Mouse (Mus musculus) thymus, postnatal 14 days (tissue): ENCODE results near the gene Fgfr2.

Experiments used
- DNase-seq: peaks from one replicate; pipeline ENCODE4 v3.0.0; 2021

Gene Fgfr2

GRCm38 (mm10) chr7:131978609-131979008, 1144.5 kb downstream of the Fgfr2 start:
- DNase-seq = no peak

DNA sequence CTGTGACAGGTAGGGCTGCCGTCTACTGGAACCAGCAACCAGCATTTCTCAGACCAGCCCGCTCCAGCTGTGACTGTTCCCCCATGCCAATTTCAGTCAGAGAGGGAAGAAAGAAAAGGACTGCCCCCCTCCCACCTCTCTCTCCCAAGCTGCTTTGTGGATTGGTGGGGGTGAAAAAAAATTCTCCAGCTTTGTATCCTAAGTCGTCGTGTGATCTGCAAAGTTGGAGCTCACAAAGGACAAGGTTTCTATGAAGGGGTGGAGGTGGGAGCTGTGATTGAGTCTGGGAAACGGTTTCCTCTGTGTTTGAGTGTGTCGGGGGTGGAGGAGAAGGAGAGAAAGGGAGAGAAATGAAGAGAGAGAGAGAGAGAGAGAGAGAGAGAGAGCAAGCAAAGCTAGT, 1147.3 kb downstream of the Fgfr2 start:
- DNase-seq = no peak

DNA sequence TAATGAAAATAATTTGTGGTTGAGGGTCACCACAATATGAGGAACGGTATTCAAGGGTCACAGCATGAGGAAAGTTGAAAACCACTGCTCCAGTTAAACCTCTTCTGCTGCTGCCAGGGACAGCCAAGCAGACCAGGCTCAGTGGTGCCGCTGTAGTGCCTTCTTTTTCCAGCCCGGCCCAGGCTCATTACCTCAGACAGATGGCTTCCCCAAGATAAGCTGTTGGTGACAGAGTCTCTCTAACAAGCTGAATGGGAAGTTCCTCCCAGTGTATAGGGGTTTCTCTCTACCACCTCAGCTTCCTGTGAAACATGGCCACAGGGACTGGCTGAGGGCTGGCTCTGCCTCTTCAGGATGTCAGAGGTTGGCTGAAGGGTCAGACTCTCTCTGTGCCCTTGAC, 1152.9 kb downstream of the Fgfr2 start:
- no peak for DNase-seq

DNA sequence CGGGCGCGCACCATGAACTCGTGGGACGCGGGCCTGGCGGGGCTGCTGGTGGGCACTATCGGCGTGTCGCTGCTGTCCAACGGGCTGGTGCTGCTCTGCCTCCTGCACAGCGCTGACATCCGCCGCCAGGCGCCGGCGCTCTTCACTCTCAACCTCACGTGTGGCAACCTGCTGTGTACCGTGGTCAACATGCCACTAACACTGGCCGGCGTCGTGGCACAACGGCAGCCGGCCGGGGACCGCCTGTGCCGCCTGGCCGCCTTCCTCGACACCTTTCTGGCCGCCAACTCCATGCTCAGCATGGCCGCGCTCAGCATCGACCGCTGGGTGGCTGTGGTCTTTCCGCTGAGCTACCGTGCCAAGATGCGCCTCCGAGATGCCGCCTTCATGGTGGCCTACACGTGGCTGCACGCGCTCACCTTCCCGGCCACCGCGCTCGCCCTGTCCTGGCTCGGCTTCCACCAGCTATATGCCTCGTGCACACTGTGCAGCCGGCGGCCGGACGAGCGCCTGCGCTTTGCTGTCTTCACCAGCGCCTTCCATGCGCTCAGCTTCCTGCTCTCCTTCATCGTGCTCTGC, 1156.1 kb downstream of the Fgfr2 start:
- no peak for DNase-seq

DNA sequence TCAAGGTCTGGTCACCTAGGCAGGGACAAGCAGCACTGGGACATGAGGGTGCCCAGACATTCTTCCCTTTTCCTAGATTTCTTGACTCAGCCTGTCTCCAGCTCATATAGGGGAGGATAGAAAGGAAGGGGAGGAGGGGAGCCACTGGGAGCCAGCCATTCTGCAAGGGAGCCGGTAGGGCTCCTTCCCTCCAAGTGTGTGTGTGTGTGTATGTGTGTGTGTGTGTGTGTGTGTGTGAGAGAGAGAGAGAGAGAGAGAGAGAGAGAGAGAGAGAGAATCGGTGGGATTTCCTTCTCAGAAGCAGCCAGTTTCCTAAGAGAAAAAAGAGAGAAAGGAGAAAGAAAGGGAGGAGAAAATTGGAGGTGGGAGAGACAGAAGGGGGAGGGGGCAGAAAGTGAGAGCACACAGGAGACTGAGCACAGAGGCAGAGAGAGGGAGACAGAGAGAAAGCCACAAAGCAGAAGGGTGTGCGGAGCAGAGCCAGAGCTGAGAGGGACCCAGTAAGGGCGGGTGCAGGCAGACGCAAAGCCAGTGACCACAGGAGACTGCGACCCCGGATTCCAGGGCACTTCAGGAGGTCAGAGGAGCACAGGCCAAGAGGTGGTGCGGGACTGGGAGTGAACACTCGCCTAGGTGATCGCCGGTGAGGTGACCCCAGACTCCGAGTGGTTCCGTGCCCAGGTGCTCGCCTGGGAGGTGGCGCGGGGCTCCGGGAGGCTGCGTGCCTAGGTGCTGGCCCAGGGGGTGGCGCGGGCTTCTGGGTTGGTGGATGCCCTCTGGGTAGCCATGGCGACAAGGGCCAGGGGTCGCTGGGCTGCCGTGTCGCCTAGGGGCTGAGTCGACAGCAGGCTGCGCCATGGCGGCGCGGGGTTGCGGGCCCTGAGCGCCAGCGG, 1156.9 kb downstream of the Fgfr2 start, which contains the start of gene Gpr26:
Gene Gpr26, plus strand, starts transcription at position 438 of the 893 bp plus-strand sequence.
- no peak for DNase-seq

DNA sequence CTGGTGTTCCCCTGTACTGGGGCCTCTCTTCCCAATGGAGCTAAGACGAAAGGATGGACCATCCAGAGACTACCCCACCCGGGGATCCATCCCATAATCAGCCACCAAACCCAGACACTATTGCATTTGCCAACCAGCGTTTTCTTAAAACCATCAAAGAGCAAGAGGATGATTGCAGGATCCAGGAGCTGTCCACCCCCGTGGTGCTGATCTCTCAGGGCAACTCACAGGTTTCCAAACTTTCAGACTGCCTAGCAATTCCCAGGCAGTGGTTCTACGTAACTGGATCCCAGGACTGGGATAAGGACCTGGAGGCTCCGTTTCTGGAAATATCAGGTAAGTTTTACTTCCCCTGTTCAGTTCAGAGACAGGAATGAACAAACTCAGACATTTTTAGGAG, 1162.6 kb downstream of the Fgfr2 start:
- DNase-seq = peak; percentile 7

DNA sequence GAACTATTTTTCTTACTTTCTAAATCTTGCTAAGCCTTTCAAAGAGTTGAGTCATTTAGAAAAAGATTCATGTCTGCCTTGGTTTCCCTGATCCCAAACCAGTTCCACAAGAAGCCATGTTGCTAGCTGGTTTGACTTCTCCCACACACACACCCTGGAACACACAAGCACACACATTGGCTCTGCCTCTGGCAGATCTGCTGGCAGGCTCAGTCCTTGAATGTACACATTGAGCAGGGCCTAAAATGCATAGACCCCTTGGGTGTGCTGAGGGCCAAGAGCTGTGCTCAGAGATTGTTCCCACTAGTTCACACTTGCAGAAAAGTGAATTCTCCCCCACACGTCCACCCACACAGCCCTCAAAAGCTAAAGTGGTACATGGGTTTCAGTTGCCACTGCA, 1164.4 kb downstream of the Fgfr2 start:
- DNase-seq = no peak

DNA sequence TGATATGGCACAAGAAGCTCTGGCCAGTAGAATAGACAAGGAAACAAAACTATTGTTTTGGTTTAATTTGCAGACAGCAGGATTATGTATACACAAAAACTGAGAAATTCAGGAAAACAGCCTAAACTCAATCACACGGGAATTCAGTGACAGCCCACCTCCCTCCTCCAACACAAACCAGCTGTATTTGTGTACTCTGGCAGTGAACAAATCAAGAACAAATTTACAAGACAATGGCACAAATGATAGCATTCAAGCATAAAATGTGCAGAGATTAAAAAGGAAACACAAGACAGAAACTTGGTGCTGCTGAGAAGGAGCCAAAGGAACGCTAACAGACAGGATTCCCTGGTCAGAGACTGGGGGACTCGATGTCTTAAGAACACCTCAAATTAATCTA, 1169.7 kb downstream of the Fgfr2 start:
- no peak for DNase-seq

- DNase-seq = no peak
These were observed 1172.0 kb downstream of the Fgfr2 start for GRCm38 (mm10) chr7:131951131-131951530.

GRCm38 (mm10) chr7:131937611-131938010, 1185.5 kb downstream of the Fgfr2 start:
- no peak for DNase-seq

- DNase-seq = no peak
These were observed 1195.7 kb downstream of the Fgfr2 start for GRCm38 (mm10) chr7:131927288-131928050.

DNA sequence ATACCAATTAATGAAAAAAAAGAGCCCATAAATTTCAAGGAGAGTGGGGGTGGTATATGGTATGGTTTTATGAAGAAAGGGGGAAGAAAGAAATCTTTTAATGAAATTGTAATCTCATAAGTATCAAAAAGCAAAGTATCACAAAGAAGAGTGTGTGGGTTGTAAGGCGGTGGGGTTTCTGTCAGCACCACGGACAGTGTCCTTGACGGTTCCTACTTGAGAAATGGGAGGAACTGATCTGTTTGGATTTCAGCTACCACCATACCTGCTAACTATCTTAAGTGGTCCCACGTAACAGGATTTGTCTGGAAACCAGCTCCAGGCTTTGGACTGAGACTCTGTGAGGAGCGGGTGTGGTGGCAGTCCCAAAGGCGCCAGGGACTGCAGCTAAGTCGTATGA, 1205.8 kb downstream of the Fgfr2 start:
- no peak for DNase-seq

GRCm38 (mm10) chr7:131909611-131910010, 1213.5 kb downstream of the Fgfr2 start:
- DNase-seq = no peak

DNA sequence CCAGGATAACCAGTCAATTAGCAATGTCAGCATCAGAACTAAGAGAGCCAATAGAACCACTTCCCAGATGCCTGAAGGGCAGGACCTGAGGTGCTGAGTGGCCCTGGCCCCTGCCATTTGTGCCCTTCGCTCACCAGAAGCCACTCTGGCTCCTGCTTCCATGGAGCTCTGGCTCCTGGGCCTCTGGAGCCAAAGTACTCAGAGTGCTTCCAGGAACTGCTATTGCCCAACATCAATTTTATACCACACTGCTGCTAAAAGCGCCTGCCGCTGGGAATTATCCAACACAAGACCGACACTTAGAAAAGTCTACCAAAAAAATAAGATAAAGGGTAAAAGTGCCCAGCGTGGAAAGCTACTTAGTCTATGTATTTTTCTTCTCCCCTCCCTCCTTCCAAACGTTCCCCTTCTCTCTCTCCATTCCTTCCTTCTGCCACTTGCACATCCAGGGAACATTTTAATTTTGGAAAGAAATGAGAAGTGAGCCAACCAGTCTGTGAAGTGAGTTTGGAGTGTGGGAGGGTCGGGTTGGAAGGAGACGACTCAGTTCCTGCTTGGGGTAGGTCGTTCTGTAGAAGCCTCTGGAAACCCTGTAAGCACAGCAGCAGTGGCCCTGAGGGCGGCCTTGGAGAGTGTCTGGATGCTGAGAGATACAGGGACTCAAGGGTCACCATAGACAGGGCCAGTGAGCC, 1216.5 kb downstream of the Fgfr2 start:
- DNase-seq = no peak

- DNase-seq = peak; percentile 25
These were observed 1223.8 kb downstream of the Fgfr2 start for GRCm38 (mm10) chr7:131899356-131899755.

DNA sequence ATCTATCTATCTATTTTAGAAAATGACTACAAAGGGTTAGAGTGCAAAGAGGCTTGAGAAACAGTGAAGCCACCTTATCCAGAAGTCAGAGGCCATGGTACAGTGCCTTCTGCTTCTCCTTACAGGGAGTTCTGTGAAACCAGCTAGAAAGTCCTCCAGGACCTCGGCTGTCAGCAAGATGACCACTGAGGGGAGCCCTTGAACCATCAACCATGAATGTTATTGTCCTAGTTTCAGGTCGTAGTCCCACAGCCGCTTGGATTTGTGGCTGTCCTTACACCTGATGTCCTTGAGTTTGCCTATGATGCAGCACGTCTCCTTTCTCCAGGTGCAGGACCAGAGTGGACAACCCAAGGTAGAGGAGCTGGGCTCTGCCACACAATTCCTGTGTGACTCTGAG, 1225.9 kb downstream of the Fgfr2 start:
- no peak for DNase-seq

- DNase-seq = no peak
These were observed 1240.3 kb downstream of the Fgfr2 start for GRCm38 (mm10) chr7:131882824-131883223.

DNA sequence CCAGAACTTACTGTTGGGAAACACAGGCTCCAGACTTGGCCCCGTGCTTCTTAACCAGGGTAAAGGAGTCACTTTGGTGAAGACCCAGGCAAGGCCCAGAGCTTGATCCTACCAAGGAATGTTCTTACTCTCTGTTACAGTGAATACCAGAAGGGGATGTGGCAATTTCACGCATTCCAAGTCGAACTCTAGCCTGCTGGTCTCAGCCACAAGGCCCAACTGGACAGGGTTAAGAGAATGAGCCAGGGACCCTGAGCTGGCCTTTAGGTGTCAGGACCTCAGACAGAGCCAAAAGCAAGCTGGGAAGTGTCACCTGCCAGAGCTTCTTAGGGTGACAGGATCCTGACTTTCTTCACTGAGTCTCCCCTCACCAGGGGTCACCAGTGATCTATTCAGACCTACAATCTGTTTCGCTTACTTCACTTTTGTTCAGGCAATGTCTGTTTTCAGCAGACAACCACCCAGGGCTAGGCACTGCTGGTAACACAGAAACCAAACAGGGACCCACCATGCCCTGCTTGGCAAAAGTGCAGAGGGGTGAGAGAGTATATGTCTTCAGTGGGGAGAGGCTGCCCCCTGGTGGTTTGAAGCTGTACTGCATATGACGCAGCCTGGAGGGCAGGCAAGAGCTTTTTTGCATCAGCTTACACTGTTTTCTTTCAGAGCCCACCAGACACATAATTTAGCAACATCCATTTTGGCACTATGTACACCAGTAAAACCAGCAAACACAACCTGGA, 1241.1 kb downstream of the Fgfr2 start:
- DNase-seq = peak; percentile 69

GRCm38 (mm10) chr7:131880150-131880549, 1243.0 kb downstream of the Fgfr2 start:
- no peak for DNase-seq

DNA sequence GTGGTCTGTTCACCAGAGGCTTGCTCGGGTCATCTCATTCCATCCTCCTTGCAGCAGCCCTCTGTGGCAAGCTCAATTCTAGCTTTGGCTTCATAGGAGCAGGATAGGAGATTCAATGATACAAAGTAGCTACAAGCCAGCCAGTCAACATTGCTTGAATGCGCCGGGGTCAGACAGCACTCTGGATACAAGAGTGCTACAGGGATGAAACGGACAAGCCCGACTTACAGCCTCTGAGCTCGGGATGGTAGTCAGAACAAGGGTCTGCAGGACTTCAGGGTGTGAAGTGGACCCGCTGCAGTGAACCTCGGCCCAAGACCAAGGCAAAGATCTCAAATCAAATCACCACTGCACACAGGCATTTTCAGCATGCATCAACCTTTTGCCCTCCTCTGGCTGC, 1244.3 kb downstream of the Fgfr2 start:
- DNase-seq = no peak

DNA sequence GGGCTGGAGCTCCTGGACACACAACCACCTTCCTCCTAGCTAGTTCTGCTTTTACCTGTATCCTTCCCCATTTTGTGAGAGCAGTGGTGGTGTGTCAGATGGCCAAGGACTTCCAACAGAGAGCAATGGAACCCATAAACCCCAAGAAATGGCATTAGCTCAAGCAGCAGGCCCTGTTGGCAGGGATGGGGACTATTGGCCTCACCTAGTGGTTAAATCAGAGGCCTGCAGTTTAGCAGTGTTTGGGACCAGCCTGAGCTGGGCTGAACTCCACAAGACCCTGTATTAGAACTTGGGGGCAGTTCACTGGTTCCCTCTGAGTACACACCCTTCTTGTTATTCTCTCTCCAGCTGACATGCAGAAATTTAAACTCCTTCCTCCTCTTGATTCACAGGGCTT, 1262.0 kb downstream of the Fgfr2 start:
- DNase-seq = no peak

DNA sequence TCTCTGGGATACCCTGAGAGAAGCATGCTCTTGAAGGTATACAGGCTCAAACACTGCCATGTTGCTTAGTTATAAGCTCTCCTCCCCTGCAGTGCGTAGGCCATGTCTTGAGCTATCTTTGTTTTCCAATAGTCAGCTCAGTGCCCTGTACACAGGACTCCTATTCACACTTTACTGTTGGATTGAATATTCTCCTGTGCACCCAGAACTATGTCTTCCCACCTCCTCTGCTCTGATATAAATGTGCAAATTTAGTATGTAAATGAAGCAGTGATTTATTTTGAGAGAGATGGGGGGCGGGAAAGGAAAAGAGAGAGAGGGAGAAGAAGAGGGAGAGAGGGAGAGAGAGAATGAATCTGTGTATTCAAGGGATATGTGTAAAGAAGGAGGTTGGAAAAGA, 1267.5 kb downstream of the Fgfr2 start:
- no peak for DNase-seq
